ENCODE assay signal across 8 mouse cellular contexts in genomic region chr19:32749425-32749824, GRCm38 (mm10). TPM values are rescaled to one million over a fixed set of nuclear protein-coding genes. Genes with fewer than 3 reads are reported as not detected.
DNase-seq lines count a peak whose midpoint lies in the region; ATAC-seq lines count a peak whose summit lies in the region.

No protein-coding gene starts in this region.

- DNase-seq in adrenal gland, postnatal 14 days = peak; percentile 24
- DNase-seq in adrenal gland, adult 2 months = no peak
- peak; percentile 41 to 43 for DNase-seq in left cerebral cortex, adult 18-20 months (ENCODE audit: low spot score in 2 of 2)
- DNase-seq in left cerebral cortex, adult 8-10 months (ENCODE audit: low spot score in 2 of 2) = no peak
- peak; percentile 18 for DNase-seq in T-cell, adult 2 months (ENCODE audit: low spot score)
- peak; percentile 59 for DNase-seq in induced T-regulatory cell, adult 2 months (ENCODE audit: low read depth)
- DNase-seq in Muller cell, postnatal 12 days (ENCODE audit: inconsistent ontology term) = no peak

- ATAC-seq in neutrophil, adult 5-6 weeks (ENCODE audit: extremely low read depth, insufficient number of reproducible peaks, low FRiP score, poor library complexity, severe bottlenecking) = peak; percentile 36; the same call in 1 of the 2 replicates

RNA-seq across cellular contexts. Expression of gene Pten, which starts 7.9 kb away (rescaled TPM):
- 72.1 and 74.9 TPM in 2 replicates for total RNA-seq in adrenal gland, postnatal 14 days (2021)
- 10 to 100 TPM; 71.3 to 76.2 TPM for total RNA-seq in adrenal gland, adult 2 months (2021)
- polyA plus RNA-seq in adrenal gland, adult 2 months (2012; rRNA removed) = 25.5 and 38.3 TPM in 2 replicates
- 100 to 1,000 TPM; 144 to 146 TPM for total RNA-seq in left cerebral cortex, adult 18-20 months (2021)
- 100 to 1,000 TPM; 130 to 149 (median 139) TPM for total RNA-seq in left cerebral cortex, adult 8-10 months (2022)
- total RNA-seq in neutrophil, adult 5-6 weeks (2017) = 335 and 338 TPM in 2 replicates

RNA-seq across cellular contexts. Expression of gene Atad1, which starts 9.8 kb away (rescaled TPM):
- total RNA-seq in adrenal gland, postnatal 14 days (2021) = 65.0 and 74.0 TPM in 2 replicates
- 10 to 100 TPM; 79.1 to 86.3 TPM for total RNA-seq in adrenal gland, adult 2 months (2021)
- 1.6 and 2.0 TPM in 2 replicates for polyA plus RNA-seq in adrenal gland, adult 2 months (2012; rRNA removed)
- total RNA-seq in left cerebral cortex, adult 18-20 months (2021) = 10 to 100 TPM; 88.3 to 98.0 TPM
- 100 to 1,000 TPM in 2 of 4 experiments, 10 to 100 TPM in 2; 90.3 to 120 (median 103) TPM for total RNA-seq in left cerebral cortex, adult 8-10 months (2022)
- total RNA-seq in neutrophil, adult 5-6 weeks (2017) = 49.7 and 50.3 TPM in 2 replicates

Comparison
In these comparisons a context has a peak if more than half of its experiments do, and no peak if none do; other contexts are left out.
1. DNase-seq: peak in adrenal gland, postnatal 14 days (single experiment), left cerebral cortex, adult 18-20 months (2 of 2), T-cell, adult 2 months (single experiment) and induced T-regulatory cell, adult 2 months (single experiment); none in adrenal gland, adult 2 months (single experiment), left cerebral cortex, adult 8-10 months (0 of 2) and Muller cell, postnatal 12 days (single experiment).